Mouse (Mus musculus) small intestine, adult 2 months (tissue): ENCODE measurements around the gene Fam216b.

Experiments
- CTCF ChIP-seq: fragments of 200-500 bp; IDR thresholded peaks from 2 replicates; pipeline ENCODE4 v1.5.1; 2012; ENCODE audit warnings: low read depth, mild to moderate bottlenecking, control low read depth, inconsistent platforms, low read length, moderate library complexity, mixed read lengths; ENCODE audit not compliant: insufficient replicate concordance, insufficient read length; ENCODE audit errors: extremely low read depth
- POLR2A ChIP-seq: fragments of 200-500 bp; IDR thresholded peaks from 2 replicates; pipeline ENCODE4 v1.6.1; 2012; ENCODE audit warnings: low read depth, mild to moderate bottlenecking, control low read depth, inconsistent platforms, low read length, moderate library complexity

DNA sequence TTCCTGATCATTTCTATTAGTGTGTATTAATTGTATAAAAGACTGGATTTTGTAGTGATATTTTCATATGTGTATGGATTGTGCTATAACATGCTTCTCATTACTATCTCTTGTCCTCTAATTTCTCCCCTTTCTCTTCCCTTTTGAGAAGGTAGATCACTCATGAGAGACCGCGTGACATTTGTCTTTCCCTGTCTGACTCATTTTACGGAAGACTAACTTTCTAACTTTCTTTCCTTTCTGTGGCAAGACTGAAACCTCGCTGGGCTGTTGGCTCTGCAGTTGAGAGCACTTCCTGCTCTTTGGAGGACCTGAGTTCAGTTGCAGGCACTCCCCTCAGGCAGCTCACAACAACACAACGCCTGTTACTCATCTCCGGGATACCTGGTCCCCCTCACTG is 48.2 kb downstream of the Fam216b start:
- no peak for TF ChIP-seq CTCF
- no peak for TF ChIP-seq POLR2A
